Mouse (Mus musculus): ENCODE data around the gene Atp2a2. TPM values are rescaled to one million over a fixed set of nuclear protein-coding genes. Genes with fewer than 3 reads are reported as not detected.
"Not testable (repeated sequence)": the region's sequence is repeated elsewhere in the genome, so short reads cannot be mapped to it uniquely, and the experiment has no call there.

The Atp2a2 gene
- total and polyA plus RNA-seq, 2 experiments from 2014 or later, result 45.2 to 202 TPM

GRCm38 (mm10) chr5:122423083-122423482, 78.9 kb downstream of the Atp2a2 start:
- no peak for TF ChIP-seq CTCF (IDR thresholded peaks at IDR 0.05)
- H3K9me3 ChIP-seq (ENCODE audit: low read length), result no peaks in the 10 kb centered on the region
- ATAC-seq (ENCODE audit: low FRiP score) (no peak; the same call in 1 of the 2 replicates), DNase-seq (ENCODE audit: low spot score) (no peak)
- peak overlapping the region; percentile 85 for H3K4me2 ChIP-seq (ENCODE audit: low read depth, low read length, poor library complexity, severe bottlenecking)
- H3K36me3 ChIP-seq (ENCODE audit: insufficient read depth, low read length), result no peaks in the 10 kb centered on the region
- no peak overlapping the region for H3K27ac ChIP-seq (ENCODE audit: low read depth, low read length)
- peak overlapping the region; percentile 87 for H3K9ac ChIP-seq (replicated peaks; ENCODE audit: low read length, poor library complexity, severe bottlenecking)
- H3K27me3 ChIP-seq (ENCODE audit: insufficient read depth, low read length), result no peaks in the 10 kb centered on the region
- peak overlapping the region; percentile 93 for H3K4me3 ChIP-seq (ENCODE audit: low read depth, low read length)
- 33% methylated on average over 15 of the region's 15 CpGs for WGBS
- no peaks in the 10 kb centered on the region; the same call in 1 of the 2 replicates for H3K4me1 ChIP-seq (ENCODE audit: insufficient read depth, low read length)

GRCm38 (mm10) chr5:122422071-122422964, 79.7 kb downstream of the Atp2a2 start:
- Histone ChIP-seq H3K9me3 (ENCODE audit: low read length) (no peaks in the 10 kb centered on the region), H3K4me2 (ENCODE audit: low read depth, low read length, poor library complexity, severe bottlenecking) (peak overlapping the region; percentile 85), H3K4me3 (ENCODE audit: low read depth, low read length) (peak overlapping the region; percentile 93), H3K36me3 (ENCODE audit: insufficient read depth, low read length) (no peaks in the 10 kb centered on the region), H3K27ac (ENCODE audit: low read depth, low read length) (peak overlapping the region; percentile 95), H3K4me1 (ENCODE audit: insufficient read depth, low read length) (no peaks in the 10 kb centered on the region; the same call in 1 of the 2 replicates), H3K27me3 (ENCODE audit: insufficient read depth, low read length) (no peaks in the 10 kb centered on the region), H3K9ac (replicated peaks; ENCODE audit: low read length, poor library complexity, severe bottlenecking) (peak overlapping the region; percentile 87)
- DNase-seq (ENCODE audit: low spot score) (peak; percentile 92), ATAC-seq (ENCODE audit: low FRiP score) (peak; percentile 86)
- TF ChIP-seq CTCF (IDR thresholded peaks at IDR 0.05), result peak; percentile 55
- WGBS, result under 1% methylated on average over 71 of the region's 73 CpGs

DNA sequence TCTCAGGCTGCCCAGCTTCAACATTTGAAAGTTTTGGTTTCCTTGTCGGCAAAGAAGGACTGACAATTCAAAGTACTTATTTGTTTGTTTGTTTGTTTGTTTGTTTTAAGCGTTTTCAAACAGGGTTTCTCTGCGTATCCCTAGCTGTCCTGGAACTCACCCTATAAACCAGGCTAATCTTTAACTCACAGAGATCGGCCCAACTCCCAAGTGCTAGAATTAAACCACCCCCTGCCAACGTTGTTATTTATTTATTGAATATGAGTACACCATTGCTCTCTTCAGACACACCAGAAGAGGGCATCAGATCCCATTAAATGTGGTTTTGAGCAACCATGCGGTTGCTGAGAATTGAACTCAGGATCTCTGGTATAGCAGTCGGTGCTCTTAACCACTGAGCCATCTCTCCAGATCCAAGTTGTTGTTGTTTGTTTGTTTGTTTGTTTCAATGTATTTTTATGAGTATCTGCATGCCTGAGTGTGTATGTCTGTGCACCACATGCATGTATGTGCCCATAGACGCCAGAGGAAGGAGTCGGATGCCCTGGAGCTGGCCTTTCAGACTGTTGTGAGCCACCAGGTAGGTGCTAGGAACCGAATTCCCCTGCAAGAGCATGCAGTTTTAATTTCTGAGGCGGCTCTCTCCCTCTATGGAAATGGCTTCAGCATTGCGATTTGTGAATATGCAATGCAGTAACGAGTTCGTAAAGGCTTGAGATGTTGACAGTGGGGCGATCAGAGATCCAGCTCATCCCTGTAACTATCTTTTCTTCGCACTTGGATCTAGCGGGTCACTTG, 80.6 kb downstream of the Atp2a2 start, which contains the start of gene Anapc7:
Gene Anapc7, plus strand, starts transcription at position 423 of the 798 bp plus-strand sequence.
- H3K27ac ChIP-seq (ENCODE audit: low read depth, low read length), result peak within 1 kb of the TSS; percentile 95
- H3K9ac ChIP-seq (replicated peaks; ENCODE audit: low read length, poor library complexity, severe bottlenecking), result peak within 1 kb of the TSS; percentile 87
- peak; percentile 64 for TF ChIP-seq CTCF (IDR thresholded peaks at IDR 0.05)
- no peaks in the 10 kb centered on the region; the same call in 1 of the 2 replicates for H3K4me1 ChIP-seq (ENCODE audit: insufficient read depth, low read length)
- H3K9me3 ChIP-seq (ENCODE audit: low read length), result no peaks in the 10 kb centered on the region
- peak within 1 kb of the TSS; percentile 85 for H3K4me2 ChIP-seq (ENCODE audit: low read depth, low read length, poor library complexity, severe bottlenecking)
- no peaks in the 10 kb centered on the region for H3K36me3 ChIP-seq (ENCODE audit: insufficient read depth, low read length)
- no peaks in the 10 kb centered on the region for H3K27me3 ChIP-seq (ENCODE audit: insufficient read depth, low read length)
- peak within 1 kb of the TSS; percentile 93 for H3K4me3 ChIP-seq (ENCODE audit: low read depth, low read length)
- WGBS, result 20% methylated on average over 17 of the region's 17 CpGs
- ATAC-seq (ENCODE audit: low FRiP score) (peak; percentile 31; the same call in 1 of the 2 replicates), DNase-seq (ENCODE audit: low spot score) (peak; percentile 20)

DNA sequence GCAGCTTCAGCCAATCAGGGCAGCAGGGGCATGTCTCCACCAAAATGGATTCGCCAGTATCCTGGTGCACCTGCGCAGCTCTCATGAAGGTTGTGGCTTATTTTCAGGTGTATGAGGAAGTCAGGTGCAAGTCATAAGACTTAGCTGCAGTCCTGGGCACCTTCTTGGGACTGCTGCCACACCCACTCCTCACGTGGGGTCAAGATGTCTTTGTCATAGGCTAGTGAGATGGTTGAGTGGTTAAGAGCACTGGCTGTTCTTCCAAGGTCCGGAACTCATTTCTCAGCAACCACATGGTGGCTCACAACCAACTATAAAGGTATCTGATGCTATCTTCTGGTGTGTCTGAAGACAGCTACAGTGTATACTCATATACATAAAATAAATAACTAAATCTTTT, 81.3 kb downstream of the Atp2a2 start:
- ATAC-seq (ENCODE audit: low FRiP score); H3K27me3 ChIP-seq (ENCODE audit: insufficient read depth, low read length); H3K4me1 ChIP-seq (ENCODE audit: insufficient read depth, low read length); H3K9me3 ChIP-seq (ENCODE audit: low read length); H3K9ac ChIP-seq (replicated peaks; ENCODE audit: low read length, poor library complexity, severe bottlenecking); H3K27ac ChIP-seq (ENCODE audit: low read depth, low read length); DNase-seq (ENCODE audit: low spot score); H3K4me2 ChIP-seq (ENCODE audit: low read depth, low read length, poor library complexity, severe bottlenecking); H3K4me3 ChIP-seq (ENCODE audit: low read depth, low read length); H3K36me3 ChIP-seq (ENCODE audit: insufficient read depth, low read length): not testable (repeated sequence)
- WGBS, result 64% methylated on average over 4 of the region's 4 CpGs
- peak; percentile 22 for TF ChIP-seq CTCF (IDR thresholded peaks at IDR 0.05)

DNA sequence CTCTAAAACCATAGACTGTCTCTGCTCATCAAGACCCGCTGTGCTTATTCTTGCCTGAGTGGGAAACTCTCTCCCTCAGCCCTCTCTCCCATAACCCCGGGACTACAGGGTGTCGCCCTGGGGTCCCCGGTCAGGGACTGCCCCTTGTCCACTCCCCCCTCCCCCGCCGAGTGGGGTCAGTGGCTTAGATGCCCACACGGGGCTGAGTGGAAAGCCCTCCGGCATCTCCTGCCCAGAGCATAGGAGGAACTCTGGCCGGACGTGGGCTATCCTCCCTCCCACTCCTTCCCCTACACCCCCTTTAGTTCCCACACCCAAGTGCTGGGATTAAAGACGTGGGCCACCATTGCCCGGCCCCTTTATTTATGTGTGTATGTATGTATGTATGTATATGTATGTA, 86.6 kb downstream of the Atp2a2 start:
- Histone ChIP-seq H3K9me3 (ENCODE audit: low read length) (no peaks in the 10 kb centered on the region), H3K9ac (replicated peaks; ENCODE audit: low read length, poor library complexity, severe bottlenecking) (no peak overlapping the region), H3K27ac (ENCODE audit: low read depth, low read length) (no peak overlapping the region), H3K4me2 (ENCODE audit: low read depth, low read length, poor library complexity, severe bottlenecking) (no peak overlapping the region), H3K4me3 (ENCODE audit: low read depth, low read length) (no peak overlapping the region), H3K27me3 (ENCODE audit: insufficient read depth, low read length) (no peaks in the 10 kb centered on the region), H3K36me3 (ENCODE audit: insufficient read depth, low read length) (no peaks in the 10 kb centered on the region), H3K4me1 (ENCODE audit: insufficient read depth, low read length) (no peaks in the 10 kb centered on the region)
- WGBS, result 90% methylated on average over 12 of the region's 12 CpGs
- DNase-seq (ENCODE audit: low spot score) (no peak), ATAC-seq (ENCODE audit: low FRiP score) (no peak)
- no peak for TF ChIP-seq CTCF (IDR thresholded peaks at IDR 0.05)

All from midbrain, postnatal 0 days (tissue).